Mouse (Mus musculus) testis, adult 2 months (tissue): Measurements from ENCODE around the gene C3ar1.

Source experiments
- CTCF ChIP-seq: fragments of 200-500 bp; IDR thresholded peaks from 2 replicates; pipeline ENCODE4 v1.5.1; 2012; ENCODE audit warnings: low read depth, mild to moderate bottlenecking, inconsistent platforms, low read length, moderate library complexity; ENCODE audit not compliant: control insufficient read depth, insufficient read depth, insufficient replicate concordance
- POLR2A ChIP-seq: fragments of 200-500 bp; IDR thresholded peaks from 2 replicates; pipeline ENCODE4 v1.6.1; 2012; ENCODE audit warnings: low read depth, mild to moderate bottlenecking, inconsistent platforms, low read length, moderate library complexity; ENCODE audit not compliant: control insufficient read depth

- TF ChIP-seq CTCF (no peak), POLR2A (no peak)
Observed at GRCm38 (mm10) chr6:122837539-122837938, 18.4 kb downstream of the C3ar1 start.
